Mouse (Mus musculus) cerebellum, postnatal 14 days (tissue): ENCODE results near the gene Mb.

Experiments
- DNase-seq, 2 experiments: peaks; one replicate each; pipeline ENCODE4 v3.0.0; 2021; ENCODE audit warnings: mixed read lengths in 2 of 2

Gene Mb

DNA sequence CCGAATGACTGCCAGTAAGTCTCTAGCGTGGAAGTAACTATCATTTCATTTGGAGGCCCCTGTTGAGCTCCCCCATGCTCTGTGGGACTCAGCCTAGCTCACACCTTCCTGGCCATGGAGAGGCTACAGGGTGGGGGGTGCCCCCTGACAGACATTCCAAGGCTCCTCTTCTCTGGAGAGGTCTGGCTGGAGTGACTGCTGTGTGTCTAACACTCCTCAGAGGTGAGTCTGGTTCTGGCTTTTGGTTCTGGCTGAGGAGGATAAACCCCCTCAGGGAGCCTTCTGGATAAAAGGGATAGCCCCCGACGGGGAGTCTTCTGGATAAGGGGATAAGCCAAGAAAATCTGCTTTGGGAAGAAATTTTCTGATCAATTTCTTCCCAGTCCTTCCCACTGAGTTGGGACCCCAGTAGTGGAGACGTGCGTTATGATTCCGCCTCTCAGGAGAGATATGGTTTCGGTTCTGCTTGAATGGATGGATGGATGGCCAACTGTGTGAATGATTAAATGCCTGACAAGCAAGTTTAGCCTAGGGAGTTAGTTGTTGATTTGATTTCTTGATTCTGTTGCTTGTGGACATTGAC is 77.1 kb downstream of the Mb start:
- DNase-seq: no peak

DNA sequence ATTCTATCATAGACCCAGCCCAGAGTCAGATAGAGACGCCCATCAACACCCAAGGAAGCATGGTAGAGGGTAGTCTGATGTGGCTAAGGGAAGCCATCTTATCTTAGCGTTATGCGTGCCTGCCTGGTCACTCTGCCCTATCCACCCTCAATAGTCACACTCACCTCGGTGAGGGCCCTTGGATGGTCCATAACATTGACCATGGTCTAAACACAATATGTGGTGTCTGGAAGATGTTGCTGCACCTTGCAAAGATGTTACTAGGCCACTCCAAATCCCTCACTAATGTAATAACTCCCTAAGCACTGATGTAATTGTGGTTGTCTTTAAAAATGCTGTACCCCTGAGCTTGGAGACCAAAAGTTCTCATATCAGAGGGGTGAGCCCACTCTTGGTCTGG is 77.8 kb downstream of the Mb start:
- DNase-seq: no peak
